Mouse (Mus musculus): ENCODE results near the gene E030018B13Rik.

DNA sequence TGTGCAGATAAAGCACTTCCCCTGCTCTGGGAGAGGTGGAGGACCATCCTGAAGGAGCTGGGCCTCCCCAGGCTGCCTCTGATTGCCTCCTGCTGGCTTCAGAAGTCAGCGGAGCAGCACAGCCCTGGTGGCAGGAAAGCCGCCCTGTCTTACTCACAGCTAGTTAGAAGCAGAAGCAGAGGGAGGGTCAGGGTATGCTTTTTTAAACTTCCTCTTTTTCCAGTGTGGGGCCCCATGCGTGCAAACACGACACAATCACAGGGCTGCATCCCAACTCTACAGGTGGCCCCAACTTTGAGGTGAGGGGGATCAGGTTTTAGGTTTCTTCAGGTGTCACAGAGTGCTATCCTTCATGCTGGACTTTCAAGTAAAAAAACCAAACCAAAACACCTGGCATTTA is 5.7 kb upstream of the E030018B13Rik start:
- TF ChIP-seq POLR2A (IDR thresholded peaks at IDR 0.05; ENCODE audit: insufficient read depth, low read length): no peak
- TF ChIP-seq CTCF (IDR thresholded peaks at IDR 0.05; ENCODE audit: low read depth, low read length): no peak
- no peak for TF ChIP-seq EP300 (IDR thresholded peaks at IDR 0.05; ENCODE audit: insufficient read depth, low read depth, low read length)

Data from ES-Bruce4 (cell line).